Mouse (Mus musculus): ENCODE data around the gene Ifi47. TPM values are rescaled to one million over a fixed set of nuclear protein-coding genes. Genes with fewer than 3 reads are reported as not detected.

The Ifi47 gene
- polyA plus RNA-seq, 1 experiment, result 26.9 TPM

GRCm38 (mm10) chr11:49119635-49120034 lies 43.2 kb downstream of the Ifi47 start:
- WGBS, result 73% methylated on average over 3 of the region's 3 CpGs
- no peak for DNase-seq (ENCODE audit: low read depth, low spot score)

GRCm38 (mm10) chr11:49124169-49124568 lies 47.8 kb downstream of the Ifi47 start:
- WGBS, result 89% methylated on average over 2 of the region's 2 CpGs
- no peak for DNase-seq (ENCODE audit: low read depth, low spot score)

GRCm38 (mm10) chr11:49141974-49142373 lies 65.6 kb downstream of the Ifi47 start, which contains the start of gene Olfr1395:
Olfr1395 (plus strand) TSS chr11:49142274.
- 93% methylated on average over 6 of the region's 6 CpGs for WGBS
- no peak for DNase-seq (ENCODE audit: low read depth, low spot score)

Other genes with a start within 250 kb of the Ifi47 start
- gene Gm12184, start 249.9 kb upstream of the Ifi47 start, polyA plus RNA-seq (2012; rRNA removed), result 7.6 and 7.9 TPM in 2 replicates
- gene Irgm1, start 204.9 kb upstream of the Ifi47 start, polyA plus RNA-seq (2012; rRNA removed), result 26.2 and 26.6 TPM in 2 replicates
- 3.3 and 8.2 TPM in 2 replicates for gene Gm5431, start 174.4 kb upstream of the Ifi47 start, polyA plus RNA-seq (2012; rRNA removed)
- 51.6 and 64.4 TPM in 2 replicates for gene Psme2b, start 130.4 kb upstream of the Ifi47 start, polyA plus RNA-seq (2012; rRNA removed)
- 0.63 and 1.6 TPM in 2 replicates for gene Olfr56, start 97.7 kb upstream of the Ifi47 start, polyA plus RNA-seq (2012; rRNA removed)
- gene 9930111J21Rik1, start 97.2 kb upstream of the Ifi47 start, polyA plus RNA-seq (2012; rRNA removed), result 0.86 and 2.9 TPM in 2 replicates
- gene Gm12185, start 84.4 kb upstream of the Ifi47 start, polyA plus RNA-seq (2012; rRNA removed), result 0.27 and 1.3 TPM in 2 replicates
- gene Tgtp1, start 82.4 kb upstream of the Ifi47 start, polyA plus RNA-seq (2012; rRNA removed), result 2.7 and 3.4 TPM in 2 replicates
- gene 9930111J21Rik2, start 25.3 kb upstream of the Ifi47 start, polyA plus RNA-seq (2012; rRNA removed), result 0.42 and 1.9 TPM in 2 replicates
- 20.1 and 21.4 TPM in 2 replicates for gene Tgtp2, start 12.4 kb upstream of the Ifi47 start, polyA plus RNA-seq (2012; rRNA removed)
- not detected in 2 replicates for gene Olfr1396, start 38.3 kb downstream of the Ifi47 start, polyA plus RNA-seq (2012; rRNA removed)
- not detected in 2 replicates for gene Olfr1395, start 65.7 kb downstream of the Ifi47 start, polyA plus RNA-seq (2012; rRNA removed)
- gene Olfr1394, start 77.8 kb downstream of the Ifi47 start, polyA plus RNA-seq (2012; rRNA removed), result not detected in 2 replicates
- gene Btnl9, start 110.6 kb downstream of the Ifi47 start, polyA plus RNA-seq (2012; rRNA removed), result 0.10 and 0.30 TPM in 2 replicates
- gene Zfp62, start 126.7 kb downstream of the Ifi47 start, polyA plus RNA-seq (2012; rRNA removed), result 1.1 and 1.8 TPM in 2 replicates
- gene Mgat1, start 167.6 kb downstream of the Ifi47 start, polyA plus RNA-seq (2012; rRNA removed), result 120 and 150 TPM in 2 replicates
- gene Olfr1393, start 201.7 kb downstream of the Ifi47 start, polyA plus RNA-seq (2012; rRNA removed), result 0.19 and 0.32 TPM in 2 replicates
- gene Olfr1392, start 208.7 kb downstream of the Ifi47 start, polyA plus RNA-seq (2012; rRNA removed), result 0.18 and 0.29 TPM in 2 replicates
- gene Olfr10, start 228.2 kb downstream of the Ifi47 start, polyA plus RNA-seq (2012; rRNA removed), result not detected in 2 replicates
- gene Olfr1391, start 246.2 kb downstream of the Ifi47 start, polyA plus RNA-seq (2012; rRNA removed), result not detected in 2 replicates

Data from large intestine, adult 2 months (tissue).